Mouse (Mus musculus): ENCODE results near the gene Hmgb2. TPM values are rescaled to one million over a fixed set of nuclear protein-coding genes. Genes with fewer than 3 reads are reported as not detected.

The Hmgb2 gene
- polyA plus RNA-seq, 1 experiment, result 35.4 TPM

DNA sequence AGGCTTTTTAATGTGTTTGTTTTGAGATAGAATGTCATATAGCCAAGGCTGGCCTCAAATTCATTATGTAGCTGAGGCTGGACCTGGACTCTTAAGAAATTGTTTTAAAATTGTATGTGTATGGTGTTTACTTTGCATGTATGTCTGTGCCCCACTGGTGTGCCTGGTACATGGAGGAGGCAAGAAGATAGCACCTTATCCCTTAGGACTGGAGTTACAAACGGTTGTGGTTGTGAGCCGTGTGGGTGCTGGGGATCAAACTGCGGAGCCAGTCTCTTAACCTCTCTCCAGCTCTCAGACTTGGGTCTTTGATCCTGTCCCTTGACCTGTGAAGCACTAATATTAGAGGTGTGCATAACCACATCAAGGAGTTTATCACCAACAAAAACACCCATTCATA, 35.1 kb downstream of the Hmgb2 start:
- Histone ChIP-seq H3K4me1 (ENCODE audit: control insufficient read depth, insufficient read depth, low read length) (no peaks in the 10 kb centered on the region; the same call in 1 of the 2 replicates), H3K27ac (ENCODE audit: insufficient read depth, low read length) (no peak overlapping the region), H3K4me3 (ENCODE audit: insufficient read depth, low read length) (no peak overlapping the region)
- TF ChIP-seq POLR2A (IDR thresholded peaks at IDR 0.05; ENCODE audit: low read depth, low read length) (no peak), CTCF (IDR thresholded peaks at IDR 0.05; ENCODE audit: borderline replicate concordance, insufficient read depth, low read length) (no peak)

DNA sequence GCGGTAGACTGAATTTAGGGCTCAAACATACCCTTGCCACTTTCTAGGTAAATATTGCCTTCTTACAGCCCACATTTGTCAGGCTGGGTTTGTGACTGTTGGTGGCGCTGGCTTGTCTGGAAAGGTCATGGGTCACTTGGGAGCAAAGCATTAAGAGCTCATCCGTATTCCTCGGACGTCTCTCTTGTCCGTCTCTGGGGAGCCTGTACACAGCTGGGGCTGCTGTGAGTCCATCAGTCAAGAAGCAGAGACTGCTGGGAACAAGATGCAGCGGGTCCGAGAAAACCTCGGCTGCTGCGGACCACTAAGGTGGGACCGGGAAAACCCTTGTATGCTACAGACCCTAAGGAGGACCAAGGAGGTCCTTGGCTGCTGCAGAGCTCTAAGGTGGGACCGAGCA, 35.9 kb downstream of the Hmgb2 start:
- no peak overlapping the region for H3K27ac ChIP-seq (ENCODE audit: insufficient read depth, low read length)
- TF ChIP-seq CTCF (IDR thresholded peaks at IDR 0.05; ENCODE audit: borderline replicate concordance, insufficient read depth, low read length) (no peak), POLR2A (IDR thresholded peaks at IDR 0.05; ENCODE audit: low read depth, low read length) (no peak)
- H3K4me1 ChIP-seq (ENCODE audit: control insufficient read depth, insufficient read depth, low read length), result no peaks in the 10 kb centered on the region; the same call in 1 of the 2 replicates
- H3K4me3 ChIP-seq (ENCODE audit: insufficient read depth, low read length), result no peak overlapping the region

DNA sequence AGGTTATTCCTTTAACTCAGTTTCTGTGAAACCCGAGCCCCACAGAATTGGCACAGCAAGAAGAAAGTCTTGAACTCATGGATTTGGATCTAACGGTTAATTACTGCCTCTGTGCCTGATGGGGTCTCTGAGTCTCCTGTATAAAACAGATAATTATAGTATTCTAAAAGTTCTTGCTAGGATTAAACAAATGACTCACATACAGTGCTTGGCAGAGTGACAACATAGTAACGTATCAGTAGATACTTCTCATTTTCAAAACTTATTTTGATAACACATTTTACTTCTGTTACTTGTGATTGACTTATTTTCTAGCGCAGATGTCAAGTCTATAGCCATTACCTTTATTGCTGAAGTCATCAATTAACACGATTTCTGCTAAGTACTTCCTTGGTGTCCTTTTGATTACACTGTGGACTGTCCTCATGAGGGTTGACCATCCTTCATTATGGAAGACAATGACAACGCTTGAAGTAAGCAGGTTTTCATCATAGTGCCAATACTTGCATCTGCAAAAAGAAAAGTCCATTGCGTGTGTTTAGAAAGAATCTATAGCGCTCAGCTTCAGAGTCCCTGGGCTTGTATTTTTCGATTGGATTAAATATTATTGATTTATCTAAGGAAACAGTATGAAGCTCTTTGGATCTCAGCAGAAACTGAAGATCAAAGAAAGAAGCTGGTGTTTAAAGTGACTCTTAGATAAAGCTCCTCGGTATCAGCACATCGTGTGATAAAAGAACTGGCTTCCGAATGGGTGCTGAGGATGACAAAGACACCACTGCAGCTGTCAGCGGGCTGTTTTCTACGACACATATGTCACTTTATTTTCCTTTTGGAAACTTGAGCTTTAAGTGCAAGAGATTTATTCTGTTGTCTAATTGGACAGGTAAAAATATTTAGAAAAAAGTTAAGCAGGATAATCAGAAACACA, 40.7 kb downstream of the Hmgb2 start:
- H3K27ac ChIP-seq (ENCODE audit: insufficient read depth, low read length), result no peak overlapping the region
- TF ChIP-seq CTCF (IDR thresholded peaks at IDR 0.05; ENCODE audit: borderline replicate concordance, insufficient read depth, low read length) (no peak), POLR2A (IDR thresholded peaks at IDR 0.05; ENCODE audit: low read depth, low read length) (no peak)

DNA sequence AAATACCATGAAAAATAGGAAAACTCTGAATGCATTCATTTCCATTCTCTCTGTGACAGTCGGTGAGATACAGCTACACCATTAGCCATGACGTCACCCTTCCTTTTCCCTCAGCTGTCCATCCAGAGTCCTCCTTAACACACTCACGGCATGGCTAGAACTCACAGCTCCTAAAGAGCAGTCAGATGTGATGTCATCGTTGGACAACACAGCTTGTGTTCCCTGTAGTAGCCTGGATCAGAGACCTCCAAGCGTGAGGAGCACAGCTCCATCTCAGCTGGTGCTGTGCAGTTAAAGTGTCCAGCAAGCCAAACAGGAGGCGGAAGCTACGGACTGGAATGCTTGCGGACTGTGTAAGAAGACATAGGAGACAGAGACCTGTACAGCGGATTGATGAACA, 49.2 kb downstream of the Hmgb2 start:
- Histone ChIP-seq H3K4me1 (ENCODE audit: control insufficient read depth, insufficient read depth, low read length) (no peaks in the 10 kb centered on the region), H3K4me3 (ENCODE audit: insufficient read depth, low read length) (no peak overlapping the region), H3K27ac (ENCODE audit: insufficient read depth, low read length) (no peak overlapping the region)
- no peak for TF ChIP-seq CTCF (IDR thresholded peaks at IDR 0.05; ENCODE audit: borderline replicate concordance, insufficient read depth, low read length)
- TF ChIP-seq POLR2A (IDR thresholded peaks at IDR 0.05; ENCODE audit: low read depth, low read length), result no peak

More for the DNA sequence above, 40.7 kb downstream of the Hmgb2 start:
- no peaks in the 10 kb centered on the region for H3K4me1 ChIP-seq (ENCODE audit: control insufficient read depth, insufficient read depth, low read length)
- H3K4me3 ChIP-seq (ENCODE audit: insufficient read depth, low read length), result no peak overlapping the region

- no peaks in the 10 kb centered on the region for H3K4me1 ChIP-seq (ENCODE audit: control insufficient read depth, insufficient read depth, low read length)
- H3K4me3 ChIP-seq (ENCODE audit: insufficient read depth, low read length), result no peak overlapping the region
- no peak overlapping the region for H3K27ac ChIP-seq (ENCODE audit: insufficient read depth, low read length)
- TF ChIP-seq POLR2A (IDR thresholded peaks at IDR 0.05; ENCODE audit: low read depth, low read length), result no peak
- no peak for TF ChIP-seq CTCF (IDR thresholded peaks at IDR 0.05; ENCODE audit: borderline replicate concordance, insufficient read depth, low read length)
Observed at GRCm38 (mm10) chr8:57562741-57563140, 51.0 kb downstream of the Hmgb2 start.

DNA sequence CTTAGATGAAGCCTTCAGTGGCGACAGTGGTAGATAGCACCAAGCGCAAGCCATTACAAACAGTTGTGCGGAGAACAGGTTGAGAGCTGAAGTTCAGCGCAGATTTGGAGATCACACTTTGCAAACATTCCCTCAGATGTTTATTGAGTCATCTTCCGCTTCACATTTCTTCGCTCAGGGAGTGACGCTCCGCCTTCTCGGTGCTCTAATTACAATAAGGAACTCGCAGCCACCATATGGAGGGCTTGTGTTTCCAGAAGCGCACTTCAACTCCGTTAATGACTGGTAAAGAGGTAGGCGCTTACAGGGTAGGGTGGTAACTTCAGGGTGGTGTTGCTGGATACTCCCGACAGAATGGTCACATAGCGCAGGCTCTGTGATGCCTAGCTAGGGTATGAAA, 52.0 kb downstream of the Hmgb2 start:
- H3K4me1 ChIP-seq (ENCODE audit: control insufficient read depth, insufficient read depth, low read length), result no peaks in the 10 kb centered on the region
- no peak for TF ChIP-seq CTCF (IDR thresholded peaks at IDR 0.05; ENCODE audit: borderline replicate concordance, insufficient read depth, low read length)
- TF ChIP-seq POLR2A (IDR thresholded peaks at IDR 0.05; ENCODE audit: low read depth, low read length), result no peak
- no peak overlapping the region for H3K4me3 ChIP-seq (ENCODE audit: insufficient read depth, low read length)
- no peak overlapping the region for H3K27ac ChIP-seq (ENCODE audit: insufficient read depth, low read length)

DNA sequence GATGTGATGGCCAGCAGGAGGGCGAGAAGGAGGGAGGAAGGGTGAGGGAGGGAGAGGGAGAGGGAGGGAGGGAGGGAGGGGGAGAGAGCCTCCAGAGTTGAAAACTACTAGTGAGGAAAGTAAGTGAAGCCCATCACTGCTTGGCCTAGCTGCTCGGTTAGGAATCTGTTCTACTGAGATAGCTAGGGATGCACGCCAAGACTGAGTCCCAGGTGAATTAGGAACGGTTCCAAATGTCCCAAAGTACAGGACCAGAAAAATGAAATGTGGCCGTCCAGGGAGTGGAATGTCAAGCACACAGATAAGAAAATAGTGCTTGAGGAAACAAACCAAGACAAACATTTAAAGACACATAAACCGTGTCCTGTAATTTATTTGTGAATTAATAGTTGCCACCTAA, 53.3 kb downstream of the Hmgb2 start:
- TF ChIP-seq POLR2A (IDR thresholded peaks at IDR 0.05; ENCODE audit: low read depth, low read length) (no peak), CTCF (IDR thresholded peaks at IDR 0.05; ENCODE audit: borderline replicate concordance, insufficient read depth, low read length) (no peak)
- no peak overlapping the region for H3K4me3 ChIP-seq (ENCODE audit: insufficient read depth, low read length)
- no peaks in the 10 kb centered on the region for H3K4me1 ChIP-seq (ENCODE audit: control insufficient read depth, insufficient read depth, low read length)
- H3K27ac ChIP-seq (ENCODE audit: insufficient read depth, low read length), result no peak overlapping the region

Other genes with a start within 250 kb of the Hmgb2 start
- gene Hand2, start 190.9 kb upstream of the Hmgb2 start, polyA plus RNA-seq (2011; ENCODE audit: insufficient read length, low read depth, missing spikeins), result 3.3 and 5.0 TPM in 2 replicates
- gene Scrg1, start 56.0 kb upstream of the Hmgb2 start, polyA plus RNA-seq (2011; ENCODE audit: insufficient read length, low read depth, missing spikeins), result 1.0 TPM in 1 of 2 replicates, not detected in the other
- 11.2 and 14.8 TPM in 2 replicates for gene Sap30, start 24.0 kb upstream of the Hmgb2 start, polyA plus RNA-seq (2011; ENCODE audit: insufficient read length, low read depth, missing spikeins)
- 8.2 and 12.1 TPM in 2 replicates for gene Galnt7, start 141.1 kb downstream of the Hmgb2 start, polyA plus RNA-seq (2011; ENCODE audit: insufficient read length, low read depth, missing spikeins)